Mouse (Mus musculus): Measurements from ENCODE around the gene Tor4a.

The Tor4a gene

DNA sequence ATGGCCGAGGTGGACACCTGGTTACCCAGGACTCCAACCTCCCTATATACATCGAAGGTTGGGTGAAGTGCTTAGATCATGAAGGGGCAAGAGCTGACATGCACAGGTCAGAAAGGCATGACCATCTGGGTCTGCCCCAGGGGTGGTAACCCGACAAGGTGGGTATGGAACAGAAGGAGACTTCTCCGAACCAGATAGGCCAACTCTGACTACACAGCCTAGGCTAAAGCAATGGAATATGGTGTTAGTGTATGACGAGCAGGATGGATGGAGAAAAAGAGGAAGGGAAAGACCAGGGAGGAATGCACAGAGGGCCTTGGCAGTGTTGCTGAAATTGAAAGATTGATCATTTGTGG is 10.1 kb downstream of the Tor4a start:
- DNase-seq (ENCODE audit: low spot score): no peak

GRCm38 (mm10) chr2:25185625-25186574 is 10.8 kb downstream of the Tor4a start:
- no peak for DNase-seq (ENCODE audit: low spot score)

- no peak for DNase-seq (ENCODE audit: low spot score)
These were observed 12.2 kb downstream of the Tor4a start for GRCm38 (mm10) chr2:25184496-25184895.

- no peak for DNase-seq (ENCODE audit: low spot score)
These were observed 13.3 kb downstream of the Tor4a start for GRCm38 (mm10) chr2:25183336-25183735.

GRCm38 (mm10) chr2:25182664-25183063 is 14.0 kb downstream of the Tor4a start:
- DNase-seq (ENCODE audit: low spot score): no peak

GRCm38 (mm10) chr2:25181891-25182397 is 14.7 kb downstream of the Tor4a start:
- no peak for DNase-seq (ENCODE audit: low spot score)

DNA sequence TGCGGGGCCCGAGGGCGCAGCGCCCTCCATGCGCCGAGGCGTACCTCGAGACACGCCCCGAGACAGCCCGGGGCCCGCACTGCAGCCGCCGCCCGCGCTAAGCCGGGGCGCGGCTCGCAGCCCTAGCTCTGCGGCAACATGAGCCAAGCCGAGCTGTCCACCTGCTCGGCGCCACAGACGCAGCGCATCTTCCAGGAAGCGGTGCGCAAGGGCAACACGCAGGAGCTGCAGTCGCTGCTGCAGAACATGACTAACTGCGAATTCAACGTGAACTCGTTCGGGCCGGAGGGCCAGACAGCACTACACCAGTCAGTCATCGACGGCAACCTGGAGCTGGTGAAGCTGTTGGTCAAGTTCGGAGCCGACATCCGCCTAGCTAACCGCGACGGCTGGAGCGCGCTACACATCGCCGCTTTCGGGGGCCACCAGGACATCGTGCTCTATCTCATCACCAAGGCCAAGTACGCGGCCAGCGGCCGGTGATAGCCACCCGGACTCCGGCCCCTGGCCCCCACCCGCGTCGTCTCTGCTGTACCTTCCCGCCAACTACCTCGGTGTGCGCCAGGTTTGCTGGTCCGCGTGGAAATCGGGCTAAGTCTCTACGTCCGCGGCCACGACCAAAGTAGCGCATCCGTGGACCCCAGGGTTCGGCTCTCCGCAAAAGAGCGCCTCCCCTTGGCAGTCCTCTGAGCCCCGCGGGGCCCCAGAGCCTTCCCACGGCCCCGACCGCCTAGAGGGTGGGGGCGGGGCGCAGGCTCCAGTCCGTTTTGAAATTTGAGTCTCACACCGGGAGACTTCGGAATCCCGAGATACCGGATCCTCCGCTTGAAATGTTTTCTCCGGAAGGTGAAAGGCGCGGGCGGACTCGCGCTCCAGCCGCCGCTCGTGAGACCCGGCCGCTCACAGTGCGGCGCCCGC is 15.5 kb downstream of the Tor4a start:
- DNase-seq (ENCODE audit: low spot score): no peak

DNA sequence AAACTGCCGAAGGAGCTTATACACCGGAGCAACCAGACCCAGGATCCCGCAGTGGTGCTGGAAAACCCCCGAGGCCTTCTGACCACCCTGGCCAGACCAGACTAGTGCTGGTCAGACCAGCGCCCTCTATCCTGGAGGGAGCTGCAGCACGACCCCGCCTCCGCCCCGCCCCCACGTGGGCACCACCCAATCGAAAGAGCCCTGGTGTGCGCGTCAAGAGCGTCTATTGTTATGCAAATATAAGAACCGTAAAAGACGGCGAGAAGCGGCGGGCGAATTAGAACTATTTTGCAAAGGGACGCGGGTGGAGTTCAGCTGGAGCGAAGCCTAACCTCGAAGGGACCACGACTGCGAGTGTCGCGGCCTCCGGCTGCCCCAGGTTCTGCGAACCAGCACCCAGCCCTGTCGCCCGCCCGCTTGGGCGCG is 16.2 kb downstream of the Tor4a start, which contains the start of gene Nrarp:
Gene Nrarp (plus strand): TSS at position 281 of the 426 bp plus-strand sequence.
- DNase-seq (ENCODE audit: low spot score): peak; percentile 67

DNA sequence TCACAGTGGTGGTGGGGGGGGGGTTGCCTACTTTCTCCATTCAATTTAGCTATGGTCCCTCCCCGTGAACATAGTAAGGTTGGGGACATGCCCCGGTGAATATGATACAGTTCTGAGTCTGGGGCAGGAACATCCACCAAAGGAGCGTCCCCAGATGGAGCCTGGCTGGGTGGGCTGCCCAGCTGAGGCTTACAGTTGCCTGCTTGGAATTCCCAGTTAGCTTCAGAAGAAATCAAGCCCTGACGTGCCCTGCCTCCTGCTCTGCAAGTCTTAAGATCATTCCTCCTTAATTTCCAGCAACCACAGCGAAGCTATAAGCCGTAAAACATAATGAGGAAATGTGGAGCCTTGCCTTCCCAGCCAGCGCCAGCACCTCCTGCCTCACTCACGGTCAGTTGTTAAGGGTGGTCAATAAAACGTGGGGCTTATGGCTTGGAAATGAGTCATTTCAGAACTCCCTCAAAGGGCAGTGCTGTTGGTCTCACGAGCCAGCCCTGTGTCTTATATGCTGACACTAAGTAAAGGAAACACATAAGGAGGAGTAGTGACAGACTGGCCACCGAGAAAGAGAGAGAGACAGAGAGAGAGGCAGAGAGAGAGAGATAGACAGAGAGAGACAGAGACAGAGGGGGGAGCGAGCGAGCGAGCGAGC is 17.0 kb downstream of the Tor4a start:
- DNase-seq (ENCODE audit: low spot score): no peak

- no peak for DNase-seq (ENCODE audit: low spot score)
These were observed 18.3 kb downstream of the Tor4a start for GRCm38 (mm10) chr2:25178285-25178972.

- DNase-seq (ENCODE audit: low spot score): no peak
These were observed 19.0 kb downstream of the Tor4a start for GRCm38 (mm10) chr2:25177685-25178084.

DNA sequence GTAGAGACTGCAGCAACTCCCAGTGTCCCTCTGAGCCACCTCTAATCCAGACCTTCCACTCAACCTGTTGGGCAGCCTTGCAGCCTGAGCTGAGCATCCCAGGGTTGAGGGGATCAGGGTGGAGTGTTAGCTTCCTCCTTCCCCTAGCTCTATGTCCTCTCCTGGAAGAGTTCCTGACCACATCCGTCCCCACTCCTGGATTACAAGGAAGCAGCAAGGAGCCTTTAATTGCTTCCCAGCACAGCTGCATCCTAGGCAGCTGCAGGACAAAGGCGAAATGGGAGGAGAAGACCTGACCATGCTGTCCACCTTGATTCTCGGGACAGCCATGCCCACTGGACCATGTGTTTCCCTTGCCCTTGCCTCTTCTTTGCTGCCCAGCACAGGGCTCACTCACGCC is 19.6 kb downstream of the Tor4a start:
- DNase-seq (ENCODE audit: low spot score): no peak

- no peak for DNase-seq (ENCODE audit: low spot score)
These were observed 20.1 kb downstream of the Tor4a start for GRCm38 (mm10) chr2:25176573-25176972.

DNA sequence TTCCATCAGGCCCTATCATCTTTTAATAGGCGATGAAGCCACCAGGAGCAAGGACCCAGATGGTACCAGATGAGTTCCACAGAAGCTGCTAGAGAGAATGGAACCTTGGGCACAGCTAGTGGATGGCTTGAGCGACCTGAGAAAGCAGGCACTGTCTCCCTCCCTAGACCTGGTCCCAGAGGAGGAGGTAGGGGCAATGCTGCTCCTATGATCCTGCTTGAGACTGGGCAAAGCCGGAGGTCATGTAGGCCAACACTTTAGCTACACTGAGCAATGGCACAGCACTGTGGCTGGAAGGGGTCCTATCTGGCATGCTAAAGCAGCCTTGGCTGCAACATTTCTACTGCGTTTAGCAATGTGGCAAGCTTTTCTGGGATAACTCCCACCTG is 21.0 kb downstream of the Tor4a start:
- DNase-seq (ENCODE audit: low spot score): no peak

DNA sequence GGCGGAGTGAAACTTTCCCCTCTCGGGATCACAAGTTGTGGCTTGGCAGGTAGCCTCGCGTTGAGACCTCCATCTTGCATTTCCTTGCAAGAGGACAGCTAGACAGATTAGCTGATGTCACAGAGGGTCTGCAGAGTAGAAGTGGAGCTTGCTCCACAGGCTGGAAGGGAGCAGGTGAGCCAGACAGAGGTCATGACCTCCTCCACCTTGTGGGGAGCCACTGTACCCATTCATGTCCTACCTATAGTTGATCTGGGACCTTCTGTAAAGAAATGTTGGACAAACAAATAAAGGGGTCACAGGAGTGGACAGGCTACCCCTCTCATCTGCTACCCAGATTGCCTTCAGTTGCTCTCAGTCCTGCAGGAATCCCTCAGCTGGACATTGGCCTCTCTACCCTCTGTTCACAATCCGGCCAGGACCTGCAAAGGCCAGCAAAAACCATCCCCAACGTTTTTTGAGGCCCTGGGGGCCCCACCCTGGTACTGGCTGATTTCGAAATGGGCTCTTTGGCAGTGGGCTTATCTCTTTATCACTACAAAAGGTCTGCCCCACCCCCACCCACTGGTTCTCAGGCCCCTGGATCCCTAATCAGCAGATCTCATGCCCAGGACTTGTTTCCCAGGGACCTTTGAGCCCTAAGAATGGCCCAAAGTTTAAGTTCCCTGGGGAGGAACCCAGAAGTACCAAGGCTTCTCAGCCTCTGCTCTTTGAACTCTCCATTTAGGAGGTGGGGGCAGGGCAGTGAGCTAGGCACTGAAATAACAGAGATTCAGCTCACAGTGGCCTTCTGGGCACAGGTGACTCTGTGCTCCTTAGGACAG is 21.6 kb downstream of the Tor4a start:
- DNase-seq (ENCODE audit: low spot score): no peak

DNA sequence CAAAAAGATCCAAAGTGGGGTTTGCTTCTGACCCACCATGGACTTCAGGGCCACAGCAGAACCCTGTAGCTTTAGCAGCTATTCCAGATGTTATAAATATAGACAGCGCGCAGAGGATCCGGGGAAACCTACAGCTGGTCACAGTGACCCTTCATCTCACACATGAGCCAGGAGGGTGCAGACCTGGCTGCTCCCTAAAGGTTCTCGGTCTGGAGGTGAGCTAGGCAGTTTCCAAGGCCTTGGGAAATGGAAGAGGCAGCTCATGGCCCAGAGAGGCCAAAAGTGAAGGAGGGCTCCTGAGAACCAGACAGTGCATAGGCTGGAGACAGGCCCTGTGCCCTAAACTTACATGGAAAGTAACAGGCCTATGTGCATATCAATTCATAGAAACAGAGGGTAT is 22.9 kb downstream of the Tor4a start:
- no peak for DNase-seq (ENCODE audit: low spot score)

DNA sequence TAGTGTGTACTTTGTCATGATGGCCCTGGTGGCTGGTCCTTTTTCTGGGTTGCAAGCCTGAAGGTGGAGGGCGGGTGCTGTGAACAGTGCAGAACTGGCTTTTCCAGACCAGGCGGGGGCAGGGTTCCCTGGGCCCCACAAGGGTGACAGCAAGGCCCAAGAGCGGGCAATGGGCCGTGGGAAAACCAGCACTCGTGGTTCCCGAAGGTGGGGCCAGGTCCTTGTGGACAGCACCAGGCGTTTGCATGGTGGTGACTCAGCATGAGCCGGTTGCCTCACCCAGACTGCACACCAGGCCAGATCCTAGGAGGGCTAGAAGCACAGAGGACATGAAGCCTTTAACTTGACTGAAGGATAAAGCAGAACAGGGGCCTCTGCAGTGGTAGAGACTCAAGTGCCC is 24.1 kb downstream of the Tor4a start:
- DNase-seq (ENCODE audit: low spot score): no peak

DNA sequence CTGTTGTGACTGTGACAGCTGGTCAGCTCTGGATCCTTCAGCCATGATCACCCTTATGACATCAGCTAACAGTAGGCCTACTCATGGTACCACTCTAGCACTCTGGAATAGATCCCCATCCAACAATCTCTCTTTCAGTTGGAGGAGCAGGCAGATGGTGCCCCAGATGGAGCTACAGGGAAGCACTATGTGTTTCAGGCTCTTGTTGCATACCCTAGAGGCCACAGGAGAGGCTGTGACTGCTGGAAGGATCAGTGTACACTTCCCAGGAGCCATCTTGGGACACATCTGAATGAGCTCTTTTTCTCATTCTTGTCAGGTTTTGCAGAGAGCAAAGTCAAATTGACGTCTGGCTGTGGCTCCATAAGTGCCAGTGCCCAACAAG is 24.9 kb downstream of the Tor4a start:
- DNase-seq (ENCODE audit: low spot score): no peak

- DNase-seq (ENCODE audit: low spot score): no peak
These were observed 25.5 kb downstream of the Tor4a start for GRCm38 (mm10) chr2:25171101-25171768.
